Mouse (Mus musculus): Measurements from ENCODE around the gene Prkn. TPM values are rescaled to one million over a fixed set of nuclear protein-coding genes. Genes with fewer than 3 reads are reported as not detected.
A peak's percentile ranks its signal among the peaks of the same experiment; 100 is the strongest.

Prkn gene
- total and polyA plus RNA-seq, 3 experiments, result 0.86 to 5.7 (median 2.3) TPM

GRCm38 (mm10) chr17:12092901-12093564, 1252.8 kb downstream of the Prkn start:
- DNase-seq (ENCODE audit: low spot score) (no peak), ATAC-seq (ENCODE audit: extremely low read depth, insufficient number of reproducible peaks, low FRiP score, poor library complexity, severe bottlenecking) (no peak)
- Histone ChIP-seq H3K4me3 (ENCODE audit: low read depth, low read length) (no peak overlapping the region), H3K27me3 (ENCODE audit: insufficient read depth, low read length) (peaks cover 20% of the 10 kb centered on the region), H3K9me3 (replicated peaks) (0 out of 2 replicates have a peak, but pooled peaks cover 4% of the 10 kb centered on the region), H3K4me1 (ENCODE audit: insufficient read depth, low read depth, low read length) (no peaks in the 10 kb centered on the region), H3K36me3 (replicated peaks) (no peaks in the 10 kb centered on the region)
- TF ChIP-seq POLR2AphosphoS5 (IDR thresholded peaks at IDR 0.05; ENCODE audit: insufficient replicate concordance, low read depth, low read length) (no peak), GATA1 (IDR thresholded peaks at IDR 0.05; ENCODE audit: borderline replicate concordance, low read length) (no peak), TAL1 (conservative IDR thresholded peaks at IDR 0.05; ENCODE audit: low read depth, low read length) (no peak), CTCF (IDR thresholded peaks at IDR 0.05; ENCODE audit: low read depth, low read length) (no peak), GATA2 (IDR thresholded peaks at IDR 0.05; ENCODE audit: borderline replicate concordance, low read depth, low read length) (no peak)

- Histone ChIP-seq H3K27me3 (ENCODE audit: insufficient read depth, low read length) (peaks cover 14% of the 10 kb centered on the region), H3K9me3 (replicated peaks) (0 out of 2 replicates have a peak, but pooled peaks cover 4% of the 10 kb centered on the region), H3K36me3 (replicated peaks) (no peaks in the 10 kb centered on the region), H3K4me3 (ENCODE audit: low read depth, low read length) (no peak overlapping the region), H3K4me1 (ENCODE audit: insufficient read depth, low read depth, low read length) (no peaks in the 10 kb centered on the region)
- DNase-seq (ENCODE audit: low spot score), result no peak
- no peak for ATAC-seq (ENCODE audit: extremely low read depth, insufficient number of reproducible peaks, low FRiP score, poor library complexity, severe bottlenecking)
- TF ChIP-seq CTCF (IDR thresholded peaks at IDR 0.05; ENCODE audit: low read depth, low read length), result no peak
- no peak for TF ChIP-seq TAL1 (conservative IDR thresholded peaks at IDR 0.05; ENCODE audit: low read depth, low read length)
- TF ChIP-seq GATA1 (IDR thresholded peaks at IDR 0.05; ENCODE audit: borderline replicate concordance, low read length), result no peak
- no peak for TF ChIP-seq GATA2 (IDR thresholded peaks at IDR 0.05; ENCODE audit: borderline replicate concordance, low read depth, low read length)
- TF ChIP-seq POLR2AphosphoS5 (IDR thresholded peaks at IDR 0.05; ENCODE audit: insufficient replicate concordance, low read depth, low read length), result no peak
These were observed 1253.8 kb downstream of the Prkn start for GRCm38 (mm10) chr17:12094016-12094415.

GRCm38 (mm10) chr17:12094827-12095590, 1254.8 kb downstream of the Prkn start:
- Histone ChIP-seq H3K36me3 (replicated peaks) (no peaks in the 10 kb centered on the region), H3K4me3 (ENCODE audit: low read depth, low read length) (no peak overlapping the region), H3K27me3 (ENCODE audit: insufficient read depth, low read length) (peaks cover 14% of the 10 kb centered on the region), H3K9me3 (replicated peaks) (peaks cover 7% of the 10 kb centered on the region; the same call in 1 of the 2 replicates), H3K4me1 (ENCODE audit: insufficient read depth, low read depth, low read length) (no peaks in the 10 kb centered on the region)
- TF ChIP-seq CTCF (IDR thresholded peaks at IDR 0.05; ENCODE audit: low read depth, low read length) (no peak), GATA2 (IDR thresholded peaks at IDR 0.05; ENCODE audit: borderline replicate concordance, low read depth, low read length) (no peak), GATA1 (IDR thresholded peaks at IDR 0.05; ENCODE audit: borderline replicate concordance, low read length) (no peak), TAL1 (conservative IDR thresholded peaks at IDR 0.05; ENCODE audit: low read depth, low read length) (no peak), POLR2AphosphoS5 (IDR thresholded peaks at IDR 0.05; ENCODE audit: insufficient replicate concordance, low read depth, low read length) (no peak)
- ATAC-seq (ENCODE audit: extremely low read depth, insufficient number of reproducible peaks, low FRiP score, poor library complexity, severe bottlenecking) (no peak), DNase-seq (ENCODE audit: low spot score) (no peak)

- H3K4me1 ChIP-seq (ENCODE audit: insufficient read depth, low read depth, low read length), result peaks cover 6% of the 10 kb centered on the region
- peaks cover 6% of the 10 kb centered on the region; the same call in 1 of the 2 replicates for H3K9me3 ChIP-seq (replicated peaks)
- TF ChIP-seq POLR2AphosphoS5 (IDR thresholded peaks at IDR 0.05; ENCODE audit: insufficient replicate concordance, low read depth, low read length) (no peak), GATA2 (IDR thresholded peaks at IDR 0.05; ENCODE audit: borderline replicate concordance, low read depth, low read length) (no peak), CTCF (IDR thresholded peaks at IDR 0.05; ENCODE audit: low read depth, low read length) (no peak), GATA1 (IDR thresholded peaks at IDR 0.05; ENCODE audit: borderline replicate concordance, low read length) (no peak), TAL1 (conservative IDR thresholded peaks at IDR 0.05; ENCODE audit: low read depth, low read length) (no peak)
- H3K36me3 ChIP-seq (replicated peaks), result no peaks in the 10 kb centered on the region
- peaks cover 10% of the 10 kb centered on the region for H3K27me3 ChIP-seq (ENCODE audit: insufficient read depth, low read length)
- ATAC-seq (ENCODE audit: extremely low read depth, insufficient number of reproducible peaks, low FRiP score, poor library complexity, severe bottlenecking) (no peak), DNase-seq (ENCODE audit: low spot score) (no peak)
- H3K4me3 ChIP-seq (ENCODE audit: low read depth, low read length), result no peak overlapping the region
These were observed 1259.2 kb downstream of the Prkn start for GRCm38 (mm10) chr17:12099415-12099814.

GRCm38 (mm10) chr17:12102326-12102725, 1262.1 kb downstream of the Prkn start:
- no peak for DNase-seq (ENCODE audit: low spot score)
- H3K4me1 ChIP-seq (ENCODE audit: insufficient read depth, low read depth, low read length), result peaks cover 14% of the 10 kb centered on the region
- TF ChIP-seq CTCF (IDR thresholded peaks at IDR 0.05; ENCODE audit: low read depth, low read length) (no peak), GATA2 (IDR thresholded peaks at IDR 0.05; ENCODE audit: borderline replicate concordance, low read depth, low read length) (no peak), GATA1 (IDR thresholded peaks at IDR 0.05; ENCODE audit: borderline replicate concordance, low read length) (no peak), POLR2AphosphoS5 (IDR thresholded peaks at IDR 0.05; ENCODE audit: insufficient replicate concordance, low read depth, low read length) (no peak), TAL1 (conservative IDR thresholded peaks at IDR 0.05; ENCODE audit: low read depth, low read length) (no peak)
- H3K4me3 ChIP-seq (ENCODE audit: low read depth, low read length), result no peak overlapping the region
- H3K36me3 ChIP-seq (replicated peaks), result no peaks in the 10 kb centered on the region
- peaks cover 4% of the 10 kb centered on the region for H3K27me3 ChIP-seq (ENCODE audit: insufficient read depth, low read length)
- no peak for ATAC-seq (ENCODE audit: extremely low read depth, insufficient number of reproducible peaks, low FRiP score, poor library complexity, severe bottlenecking)
- H3K9me3 ChIP-seq (replicated peaks), result peaks cover 6% of the 10 kb centered on the region; the same call in 1 of the 2 replicates

- peak; percentile 52 for TF ChIP-seq CTCF (IDR thresholded peaks at IDR 0.05; ENCODE audit: low read depth, low read length)
- TF ChIP-seq GATA2 (IDR thresholded peaks at IDR 0.05; ENCODE audit: borderline replicate concordance, low read depth, low read length), result no peak
- Histone ChIP-seq H3K9me3 (replicated peaks) (peaks cover 6% of the 10 kb centered on the region; the same call in 1 of the 2 replicates), H3K4me1 (ENCODE audit: insufficient read depth, low read depth, low read length) (peaks cover 14% of the 10 kb centered on the region), H3K4me3 (ENCODE audit: low read depth, low read length) (no peak overlapping the region), H3K36me3 (replicated peaks) (no peaks in the 10 kb centered on the region), H3K27me3 (ENCODE audit: insufficient read depth, low read length) (peaks cover 2% of the 10 kb centered on the region)
- ATAC-seq (ENCODE audit: extremely low read depth, insufficient number of reproducible peaks, low FRiP score, poor library complexity, severe bottlenecking) (no peak), DNase-seq (ENCODE audit: low spot score) (no peak)
These were observed 1263.6 kb downstream of the Prkn start for GRCm38 (mm10) chr17:12103781-12104180.

All from G1E (cell line).